Mouse (Mus musculus) embryonic facial prominence, embryonic 14.5 days (tissue): ENCODE data around the gene Gm10799. TPM values are rescaled to one million over a fixed set of nuclear protein-coding genes. Genes with fewer than 3 reads are reported as not detected.

Experiments
- ATAC-seq: fragments of 200-750 bp; cut with Nextera tagmentation; 2 replicates; pipeline ENCODE4 v1.8.0; 2017; ENCODE audit warnings: low read depth, moderate number of reproducible peaks, moderate TSS enrichment
- DNase-seq: peaks from one replicate; pipeline ENCODE4 v3.0.0-alpha.2; 2015; ENCODE audit warnings: low spot score
- H3K27ac ChIP-seq: fragments of 300-500 bp; sonication (generic); replicated peaks from 2 replicates; pipeline ENCODE4 v1.5.1; 2014; ENCODE audit warnings: low read depth, mild to moderate bottlenecking, low read length, moderate library complexity
- H3K27me3 ChIP-seq: fragments of 300-500 bp; sonication (generic); replicated peaks from 2 replicates; pipeline ENCODE4 v1.6.1; 2014; ENCODE audit warnings: low read length; ENCODE audit not compliant: control insufficient read depth, insufficient read depth
- H3K36me3 ChIP-seq: fragments of 300-500 bp; sonication (generic); 2 replicates; pipeline ENCODE4 v1.6.1; 2014; ENCODE audit warnings: low read length, mixed read lengths; ENCODE audit not compliant: control insufficient read depth, insufficient read depth
- H3K4me1 ChIP-seq: fragments of 300-500 bp; sonication (generic); 2 replicates; pipeline ENCODE4 v1.6.1; 2014; ENCODE audit warnings: antibody characterized with exemption, low read length; ENCODE audit not compliant: control insufficient read depth, insufficient read depth
- H3K4me2 ChIP-seq: fragments of 300-500 bp; sonication (generic); 2 replicates; pipeline ENCODE4 v1.6.1; 2014; ENCODE audit warnings: low read depth, mild to moderate bottlenecking, low read length, moderate library complexity, mixed read lengths
- H3K4me3 ChIP-seq: fragments of 300-500 bp; sonication (generic); 2 replicates; pipeline ENCODE4 v1.5.1; 2014; ENCODE audit warnings: low read depth, mild to moderate bottlenecking, low read length
- H3K9ac ChIP-seq: fragments of 300-500 bp; sonication (generic); 2 replicates; pipeline ENCODE4 v1.6.1; 2014; ENCODE audit warnings: low read depth, mild to moderate bottlenecking, low read length, moderate library complexity, mixed read lengths
- H3K9me3 ChIP-seq: fragments of 300-500 bp; sonication (generic); 2 replicates; pipeline ENCODE4 v1.6.1; 2016; ENCODE audit warnings: low read length; ENCODE audit not compliant: control insufficient read depth
- WGBS: fragments of 180-500 bp; shearing (Covaris S2); extraction: QIAGEN DNeasy Blood & Tissue Kit; methylation state at CpG from one replicate; pipeline ENCODE4 v1.1.7; 2014; 5-methylcytosine and 5-hydroxymethylcytosine counted together
- polyA plus RNA-seq: library from polyadenylated mRNA; unstranded; fragments of >200 nt; fragmentation: Nextera tagmentation; extraction: Ambion mirVana; gene quantifications from 2 replicates; pipeline ENCODE4 v1.2.1, GENCODE M21; 2014

Gm10799 gene
- polyA plus RNA-seq, 1 experiment from 2014 or later = not detected

GRCm38 (mm10) chr2:104027458-104028138 is 40.8 kb downstream of the Gm10799 start, which contains the start of gene Fbxo3:
TSS of gene Fbxo3 (plus strand) at chr2:104027721.
- DNase-seq (peak; percentile 82), ATAC-seq (peak; percentile 95)
- 0% methylated on average over 16 of the region's 44 CpGs for WGBS

GRCm38 (mm10) chr2:104024656-104025055 is 43.7 kb downstream of the Gm10799 start:
- 91% methylated on average over 4 of the region's 4 CpGs for WGBS
- no peak for DNase-seq
- Histone ChIP-seq H3K4me1 (peaks cover 10% of the 10 kb centered on the region; the same call in 1 of the 2 replicates), H3K9ac (no peak overlapping the region), H3K36me3 (no peaks in the 10 kb centered on the region), H3K4me2 (no peak overlapping the region), H3K4me3 (no peak overlapping the region), H3K9me3 (no peaks in the 10 kb centered on the region), H3K27ac (no peak overlapping the region), H3K27me3 (no peaks in the 10 kb centered on the region)
- ATAC-seq = no peak

More at GRCm38 (mm10) chr2:104027458-104028138, 40.8 kb downstream of the Gm10799 start, which contains the start of gene Fbxo3:
- Histone ChIP-seq H3K9ac (peak within 1 kb of the TSS; percentile 92), H3K36me3 (0 out of 2 replicates have a peak, but pooled peaks cover 7% of the 10 kb centered on the region), H3K4me3 (peak within 1 kb of the TSS; percentile 83), H3K4me1 (peaks cover 14% of the 10 kb centered on the region; the same call in 1 of the 2 replicates), H3K4me2 (peak within 1 kb of the TSS; percentile 78), H3K27me3 (no peaks in the 10 kb centered on the region), H3K27ac (peak within 1 kb of the TSS; percentile 45), H3K9me3 (no peaks in the 10 kb centered on the region)

- Histone ChIP-seq H3K27me3 (no peaks in the 10 kb centered on the region), H3K4me1 (no peaks in the 10 kb centered on the region), H3K9ac (no peak overlapping the region), H3K36me3 (no peaks in the 10 kb centered on the region), H3K27ac (no peak overlapping the region), H3K9me3 (no peaks in the 10 kb centered on the region), H3K4me3 (no peak overlapping the region), H3K4me2 (no peak overlapping the region)
- WGBS = 70% methylated on average over 7 of the region's 7 CpGs
- DNase-seq (no peak), ATAC-seq (no peak)
Measured at GRCm38 (mm10) chr2:104023096-104023495, 45.3 kb downstream of the Gm10799 start.

Other genes with a start within 250 kb of the Gm10799 start
- 22.3 and 23.8 TPM in 2 replicates for gene Lmo2, start 110.6 kb downstream of the Gm10799 start, polyA plus RNA-seq
- gene Fbxo3, start 40.8 kb downstream of the Gm10799 start, polyA plus RNA-seq = 47.3 and 50.7 TPM in 2 replicates
- 1.3 and 2.5 TPM in 2 replicates for gene 4931422A03Rik, start 40.2 kb downstream of the Gm10799 start, polyA plus RNA-seq
- gene Gm10912, start 2.7 kb downstream of the Gm10799 start, polyA plus RNA-seq = not detected in 2 replicates
- gene Cd59b, start 1.3 kb upstream of the Gm10799 start, polyA plus RNA-seq = 5.3 and 5.5 TPM in 2 replicates
- 23.5 TPM in 2 replicates for gene Cd59a, start 27.3 kb upstream of the Gm10799 start, polyA plus RNA-seq
- gene A930018P22Rik, start 54.2 kb upstream of the Gm10799 start, polyA plus RNA-seq = not detected in 2 replicates